Mouse (Mus musculus) forebrain, embryonic 11.5 days (tissue): ENCODE data around the gene Chchd6. TPM values are rescaled to one million over a fixed set of nuclear protein-coding genes. Genes with fewer than 3 reads are reported as not detected.

ENCODE experiments used
- ATAC-seq: fragments of 200-750 bp; cut with Nextera tagmentation; replicated peaks from 2 replicates; pipeline ENCODE4 v1.8.0; 2017; ENCODE audit warnings: moderate TSS enrichment; ENCODE audit not compliant: low FRiP score
- DNase-seq: peaks from one replicate; pipeline ENCODE4 v3.0.0-alpha.2; 2017; ENCODE audit warnings: low spot score
- H3K27ac ChIP-seq: fragments of 300-500 bp; sonication (generic); 2 replicates; pipeline ENCODE4 v1.5.1; 2014; ENCODE audit warnings: low read depth, low read length
- H3K27me3 ChIP-seq: fragments of 300-500 bp; sonication (generic); 2 replicates; pipeline ENCODE4 v1.6.1; 2014; ENCODE audit warnings: mild to moderate bottlenecking, low read length, mixed read lengths; ENCODE audit not compliant: control insufficient read depth, insufficient read depth
- H3K36me3 ChIP-seq: fragments of 300-500 bp; sonication (generic); 2 replicates; pipeline ENCODE4 v1.6.1; 2014; ENCODE audit warnings: mild to moderate bottlenecking, low read length, moderate library complexity, mixed read lengths; ENCODE audit not compliant: control insufficient read depth, insufficient read depth
- H3K4me1 ChIP-seq: fragments of 300-500 bp; sonication (generic); replicated peaks from 2 replicates; pipeline ENCODE4 v1.6.1; 2014; ENCODE audit warnings: low read length, mixed read lengths; ENCODE audit not compliant: control insufficient read depth, insufficient read depth
- H3K4me2 ChIP-seq: fragments of 300-500 bp; sonication (generic); 2 replicates; pipeline ENCODE4 v1.6.1; 2014; ENCODE audit warnings: low read depth, mild to moderate bottlenecking, low read length, moderate library complexity, mixed read lengths; ENCODE audit not compliant: severe bottlenecking
- H3K4me3 ChIP-seq: fragments of 300-500 bp; sonication (generic); 2 replicates; pipeline ENCODE4 v1.5.1; 2014; ENCODE audit warnings: low read depth, low read length
- H3K9ac ChIP-seq: fragments of 300-500 bp; sonication (generic); 2 replicates; pipeline ENCODE4 v1.6.1; 2014; ENCODE audit warnings: low read length
- H3K9me3 ChIP-seq: fragments of 300-500 bp; sonication (generic); 2 replicates; pipeline ENCODE4 v1.6.1; 2016; ENCODE audit warnings: low read length, mixed read lengths; ENCODE audit not compliant: control insufficient read depth
- WGBS: fragments of 180-500 bp; shearing (Covaris S2); extraction: QIAGEN DNeasy Blood & Tissue Kit; methylation state at CpG from one replicate; pipeline ENCODE4 v1.1.7; 2014; 5-methylcytosine and 5-hydroxymethylcytosine counted together
- polyA plus RNA-seq: library from polyadenylated mRNA; unstranded; fragments of >200 nt; fragmentation: Nextera tagmentation; extraction: Ambion mirVana; gene quantifications from 2 replicates; pipeline ENCODE4 v1.2.1, GENCODE M21; 2014

Gene Chchd6
- 93.7 and 98.9 TPM in 2 replicates for polyA plus RNA-seq

- ATAC-seq (peak; percentile 100), DNase-seq (peak; percentile 97)
- Histone ChIP-seq H3K4me2 (peak within 1 kb of the TSS; percentile 63), H3K4me3 (peak within 1 kb of the TSS; percentile 49), H3K27me3 (no peaks in the 10 kb centered on the region), H3K36me3 (no peaks in the 10 kb centered on the region), H3K4me1 (no peaks in the 10 kb centered on the region), H3K9me3 (peaks cover 3% of the 10 kb centered on the region; the same call in 1 of the 2 replicates), H3K9ac (peak within 1 kb of the TSS; percentile 58), H3K27ac (no peak within 1 kb of the TSS)
- under 1% methylated on average over 56 of the region's 56 CpGs for WGBS
These were observed at the start of gene Chchd6 for GRCm38 (mm10) chr6:89595018-89595776. Chchd6 (minus strand) TSS chr6:89595652.

- ATAC-seq (peak; percentile 95), DNase-seq (peak; percentile 95)
- Histone ChIP-seq H3K4me2 (peak overlapping the region; percentile 86), H3K9me3 (no peaks in the 10 kb centered on the region), H3K27me3 (no peaks in the 10 kb centered on the region), H3K4me3 (peak overlapping the region; percentile 63), H3K27ac (peak overlapping the region; percentile 76), H3K9ac (peak overlapping the region; percentile 59), H3K36me3 (no peaks in the 10 kb centered on the region), H3K4me1 (0 out of 2 replicates have a peak, but pooled peaks cover 3% of the 10 kb centered on the region)
- under 1% methylated on average over 41 of the region's 41 CpGs for WGBS
These were observed 49.0 kb upstream of the Chchd6 start for GRCm38 (mm10) chr6:89644271-89645075.

GRCm38 (mm10) chr6:89643798-89644270, 48.4 kb upstream of the Chchd6 start, which contains the start of gene Txnrd3:
Txnrd3 (plus strand) TSS chr6:89643988.
- Histone ChIP-seq H3K27me3 (no peaks in the 10 kb centered on the region), H3K9me3 (no peaks in the 10 kb centered on the region), H3K4me3 (peak within 1 kb of the TSS; percentile 63), H3K27ac (peak within 1 kb of the TSS; percentile 76), H3K9ac (peak within 1 kb of the TSS; percentile 59), H3K4me2 (peak within 1 kb of the TSS; percentile 86), H3K36me3 (no peaks in the 10 kb centered on the region), H3K4me1 (0 out of 2 replicates have a peak, but pooled peaks cover 3% of the 10 kb centered on the region)
- peak; percentile 96 for DNase-seq
- peak; percentile 92 for ATAC-seq
- WGBS = under 1% methylated on average over 51 of the region's 51 CpGs

- 36% methylated on average over 2 of the region's 2 CpGs for WGBS
- H3K27ac ChIP-seq = no peak overlapping the region
- ATAC-seq (no peak), DNase-seq (peak; percentile 78)
- no peaks in the 10 kb centered on the region for H3K9me3 ChIP-seq
- no peak overlapping the region for H3K4me3 ChIP-seq
- no peaks in the 10 kb centered on the region for H3K27me3 ChIP-seq
- H3K36me3 ChIP-seq = no peaks in the 10 kb centered on the region
- H3K4me1 ChIP-seq = 0 out of 2 replicates have a peak, but pooled peaks cover 3% of the 10 kb centered on the region
- H3K9ac ChIP-seq = no peak overlapping the region
- H3K4me2 ChIP-seq = no peak overlapping the region
These were observed 43.6 kb upstream of the Chchd6 start for GRCm38 (mm10) chr6:89639025-89639424.

GRCm38 (mm10) chr6:89637977-89638376, 42.5 kb upstream of the Chchd6 start:
- Histone ChIP-seq H3K4me1 (no peaks in the 10 kb centered on the region), H3K9ac (no peak overlapping the region), H3K36me3 (no peaks in the 10 kb centered on the region), H3K4me2 (no peak overlapping the region), H3K4me3 (no peak overlapping the region), H3K9me3 (no peaks in the 10 kb centered on the region), H3K27me3 (no peaks in the 10 kb centered on the region), H3K27ac (no peak overlapping the region)
- ATAC-seq (no peak), DNase-seq (peak; percentile 41)
- WGBS = 87% methylated on average over 4 of the region's 4 CpGs

- no peaks in the 10 kb centered on the region for H3K36me3 ChIP-seq
- no peak overlapping the region for H3K4me2 ChIP-seq
- 0 out of 2 replicates have a peak, but pooled peaks cover 2% of the 10 kb centered on the region for H3K4me1 ChIP-seq
- 50% methylated on average over 8 of the region's 8 CpGs for WGBS
- DNase-seq (peak; percentile 37), ATAC-seq (no peak)
- H3K4me3 ChIP-seq = no peak overlapping the region
- no peak overlapping the region for H3K27ac ChIP-seq
- no peak overlapping the region for H3K9ac ChIP-seq
- H3K27me3 ChIP-seq = no peaks in the 10 kb centered on the region
- H3K9me3 ChIP-seq = no peaks in the 10 kb centered on the region
These were observed 38.9 kb upstream of the Chchd6 start for GRCm38 (mm10) chr6:89634400-89634799.

GRCm38 (mm10) chr6:89633115-89633514, 37.7 kb upstream of the Chchd6 start:
- H3K4me2 ChIP-seq = no peak overlapping the region
- no peak overlapping the region for H3K4me3 ChIP-seq
- 65% methylated on average over 7 of the region's 7 CpGs for WGBS
- H3K27me3 ChIP-seq = no peaks in the 10 kb centered on the region
- no peak overlapping the region for H3K9ac ChIP-seq
- H3K4me1 ChIP-seq = 0 out of 2 replicates have a peak, but pooled peaks cover 2% of the 10 kb centered on the region
- no peak overlapping the region for H3K27ac ChIP-seq
- no peaks in the 10 kb centered on the region for H3K36me3 ChIP-seq
- no peaks in the 10 kb centered on the region for H3K9me3 ChIP-seq
- no peak for ATAC-seq
- DNase-seq = no peak

- peak; percentile 74 for DNase-seq
- H3K9ac ChIP-seq = no peak overlapping the region
- ATAC-seq = peak; percentile 67
- H3K9me3 ChIP-seq = no peaks in the 10 kb centered on the region
- no peak overlapping the region for H3K4me3 ChIP-seq
- H3K4me2 ChIP-seq = no peak overlapping the region
- 0 out of 2 replicates have a peak, but pooled peaks cover 2% of the 10 kb centered on the region for H3K4me1 ChIP-seq
- WGBS = 10% methylated on average over 10 of the region's 10 CpGs
- H3K27me3 ChIP-seq = no peaks in the 10 kb centered on the region
- H3K27ac ChIP-seq = no peak overlapping the region
- no peaks in the 10 kb centered on the region for H3K36me3 ChIP-seq
These were observed 36.5 kb upstream of the Chchd6 start for GRCm38 (mm10) chr6:89631809-89632562.
